Mouse (Mus musculus) left cerebral cortex, postnatal 4 days (tissue): ENCODE results near the gene Col28a1. TPM values are rescaled to one million over a fixed set of nuclear protein-coding genes. Genes with fewer than 3 reads are reported as not detected.
A peak's percentile ranks its signal among the peaks of the same experiment; 100 is the strongest.
"Not testable (repeated sequence)": the region's sequence is repeated elsewhere in the genome, so short reads cannot be mapped to it uniquely, and the experiment has no call there.

Experiments used
- DNase-seq: peaks from one replicate; pipeline ENCODE4 v3.0.0-alpha.2; 2022
- intact Hi-C: fragments of 180-260 bp; cut with DNase I; formaldehyde crosslinking; loops from one replicate; pipeline ENCODE4 v1.15.1; 2025
- total RNA-seq, 2 experiments: library from RNA; stranded (reverse); gene quantifications; 2 replicates each; pipeline ENCODE4 v1.2.3; 2021

Col28a1 gene
- total RNA-seq, 2 experiments from 2014 or later: 0.70 to 0.82 TPM

GRCm38 (mm10) chr6:8028711-8029110 lies 163.7 kb downstream of the Col28a1 start:
- intact Hi-C loops: no loop called here
- DNase-seq: no peak

GRCm38 (mm10) chr6:8025332-8026129 lies 166.9 kb downstream of the Col28a1 start:
- no peak for DNase-seq
- intact Hi-C loops: no loop called here

DNA sequence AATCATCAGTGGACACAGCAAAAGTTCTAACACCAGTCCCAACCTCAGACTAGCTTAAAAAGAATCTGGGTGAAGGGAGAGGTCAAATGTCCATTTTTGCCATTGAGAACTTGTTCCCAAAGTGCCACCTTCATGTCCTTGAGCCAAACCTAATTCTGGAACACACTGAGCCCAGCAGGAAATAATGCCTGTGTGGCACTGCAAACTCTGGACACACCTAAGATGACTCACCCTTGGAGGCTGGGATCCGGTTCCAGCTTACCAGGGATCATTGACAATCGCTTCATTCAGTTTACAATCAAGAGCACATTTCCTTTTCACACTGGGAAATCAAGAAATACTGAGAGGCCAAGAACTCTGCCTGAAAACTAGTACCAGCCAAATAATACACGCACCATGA lies 168.9 kb downstream of the Col28a1 start:
- DNase-seq: no peak
- intact Hi-C loops: no loop called here

- intact Hi-C loops: no loop called here
- no peak for DNase-seq
Measured at GRCm38 (mm10) chr6:7994736-7995135, 197.7 kb downstream of the Col28a1 start.

GRCm38 (mm10) chr6:7983646-7983979 lies 208.8 kb downstream of the Col28a1 start:
- intact Hi-C loops: no loop called here
- DNase-seq: peak; percentile 61

DNA sequence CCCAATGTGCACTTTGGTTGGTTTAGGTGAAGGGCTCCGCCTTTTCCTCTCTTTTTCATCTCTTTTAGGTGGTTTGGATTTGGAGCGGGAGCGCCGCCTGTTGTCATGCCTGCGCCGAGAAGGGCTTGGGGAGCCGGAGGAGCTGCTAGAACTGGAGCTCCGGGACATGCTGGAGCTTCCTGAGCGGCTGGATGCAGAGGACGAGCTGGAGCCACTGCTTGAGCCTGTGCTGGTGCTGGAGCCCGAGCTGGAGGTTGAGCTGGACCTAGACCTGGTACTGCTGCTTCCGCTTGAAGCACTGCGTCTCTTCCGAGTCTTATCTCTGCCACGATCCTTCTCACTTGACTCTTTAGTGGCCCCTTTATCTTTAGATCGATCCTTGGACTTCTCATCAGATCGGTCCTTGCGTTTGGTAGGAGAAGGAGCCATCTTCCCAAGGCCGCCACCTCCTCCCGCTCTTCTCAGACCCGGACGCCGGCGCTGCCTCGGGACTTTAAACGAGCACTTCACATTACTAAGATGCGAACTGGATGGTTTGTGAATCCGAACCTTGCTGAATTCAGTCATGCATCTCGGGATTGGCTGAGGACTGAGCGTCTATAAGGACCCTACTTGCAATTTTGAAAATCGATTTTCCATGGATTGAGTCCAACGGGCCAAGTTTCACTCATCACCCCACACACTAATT lies 209.3 kb downstream of the Col28a1 start:
- DNase-seq, intact Hi-C loops: not testable (repeated sequence)

- intact Hi-C loops: no loop called here
- no peak for DNase-seq
Measured at GRCm38 (mm10) chr6:7971020-7971760, 221.2 kb downstream of the Col28a1 start.

GRCm38 (mm10) chr6:7969376-7969775 lies 223.0 kb downstream of the Col28a1 start:
- intact Hi-C loops: no loop called here
- DNase-seq: no peak

- DNase-seq: no peak
- intact Hi-C loops: no loop called here
Measured at GRCm38 (mm10) chr6:7965833-7966522, 226.4 kb downstream of the Col28a1 start.

DNA sequence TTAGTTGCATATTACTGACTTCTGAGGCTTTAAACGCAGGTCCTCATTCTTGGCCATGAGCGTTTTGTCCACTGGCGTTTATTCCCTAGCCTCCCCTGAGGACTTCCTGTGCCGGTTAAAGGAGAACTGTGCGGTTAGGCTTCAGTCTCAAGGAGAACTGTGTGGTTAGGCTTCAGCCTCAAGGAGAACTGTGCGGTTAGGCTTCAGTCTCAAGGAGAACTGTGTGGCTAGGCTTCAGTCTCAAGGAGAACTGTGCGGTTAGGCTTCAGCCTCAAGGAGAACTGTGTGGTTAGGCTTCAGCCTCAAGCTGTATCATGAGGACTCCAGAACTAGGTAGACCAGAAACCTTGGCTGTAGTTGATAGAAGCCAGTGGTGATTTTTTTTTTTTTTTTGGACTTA lies 229.7 kb downstream of the Col28a1 start:
- intact Hi-C loops: no loop called here
- DNase-seq: no peak

DNA sequence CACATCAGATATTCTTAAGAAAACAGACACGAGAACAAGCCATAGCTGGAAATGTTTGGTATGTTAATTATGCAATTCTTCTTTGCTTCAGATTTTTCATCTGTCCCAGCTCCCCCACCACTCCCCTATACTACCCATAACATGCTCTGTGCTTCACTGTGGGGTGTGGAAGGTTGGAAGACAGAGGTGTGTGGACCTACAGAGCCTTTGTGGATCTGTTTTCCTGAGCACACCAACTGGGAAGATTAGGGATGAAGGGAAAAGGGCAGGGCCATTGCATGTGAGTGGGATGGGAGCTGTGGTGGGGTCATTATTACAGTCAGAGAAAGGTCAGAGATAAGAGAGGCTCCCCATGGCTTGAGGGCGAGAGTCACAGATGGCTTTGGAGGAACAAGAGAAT lies 240.2 kb downstream of the Col28a1 start:
- intact Hi-C loops: no loop called here
- no peak for DNase-seq

GRCm38 (mm10) chr6:7951778-7952177 lies 240.6 kb downstream of the Col28a1 start:
- DNase-seq: no peak
- intact Hi-C loops: no loop called here

Other genes starting within 250 kb of the Col28a1 start
- 10 to 100 TPM; 34.8 to 35.4 TPM for gene Mios, start 16.6 kb upstream of the Col28a1 start, total RNA-seq
- gene Rpa3, start 66.6 kb upstream of the Col28a1 start, total RNA-seq: 10 to 100 TPM; 16.0 to 23.0 TPM
- gene Umad1, start 66.7 kb upstream of the Col28a1 start, total RNA-seq: 10 to 100 TPM; 27.3 to 27.7 TPM
- gene Gm45062, start 66.8 kb upstream of the Col28a1 start, total RNA-seq: 1 to 10 TPM; 5.1 to 6.4 TPM